Mouse (Mus musculus): ENCODE data around the gene Slc8a2. TPM values are rescaled to one million over a fixed set of nuclear protein-coding genes. Genes with fewer than 3 reads are reported as not detected.
A peak's percentile ranks its signal among the peaks of the same experiment; 100 is the strongest.

The Slc8a2 gene
- polyA plus RNA-seq, 1 experiment from 2014 or later: 0.24 TPM

DNA sequence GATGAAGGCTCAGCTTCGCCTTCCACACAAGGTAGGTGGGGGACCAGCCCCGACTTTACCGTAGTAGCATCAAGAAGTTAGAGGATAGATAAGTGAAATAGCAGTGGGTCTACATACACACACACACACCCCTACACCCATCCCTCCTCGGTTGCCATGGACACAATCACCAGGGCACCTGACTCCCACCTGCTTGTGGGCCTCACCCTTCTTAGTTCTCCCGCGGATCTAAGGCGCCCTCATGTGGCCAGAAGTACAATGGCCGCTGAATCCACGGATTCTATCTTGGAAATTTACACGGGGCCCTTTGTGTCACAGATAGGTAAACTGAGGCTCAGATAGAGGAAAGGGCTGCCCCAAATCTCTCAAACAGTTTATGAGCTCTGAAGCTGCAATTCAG lies 23.9 kb downstream of the Slc8a2 start:
- Histone ChIP-seq H3K9me3 (ENCODE audit: control insufficient read depth, low read length) (no peaks in the 10 kb centered on the region), H3K4me3 (ENCODE audit: low read length) (no peak overlapping the region), H3K4me1 (ENCODE audit: control insufficient read depth, insufficient read depth, low read length) (no peaks in the 10 kb centered on the region), H3K27me3 (ENCODE audit: control insufficient read depth, insufficient read depth, low read length) (peaks cover 5% of the 10 kb centered on the region), H3K27ac (ENCODE audit: low read depth, low read length) (no peak overlapping the region), H3K4me2 (replicated peaks; ENCODE audit: low read depth, low read length) (no peak overlapping the region), H3K9ac (ENCODE audit: low read depth, low read length) (no peak overlapping the region), H3K36me3 (ENCODE audit: control insufficient read depth, insufficient read depth, low read length) (no peaks in the 10 kb centered on the region)
- whole genome bisulfite sequencing: 20% methylated on average over 10 of the region's 10 CpGs
- ATAC-seq (ENCODE audit: low FRiP score, low TSS enrichment): peak; percentile 88; the same call in 1 of the 2 replicates

DNA sequence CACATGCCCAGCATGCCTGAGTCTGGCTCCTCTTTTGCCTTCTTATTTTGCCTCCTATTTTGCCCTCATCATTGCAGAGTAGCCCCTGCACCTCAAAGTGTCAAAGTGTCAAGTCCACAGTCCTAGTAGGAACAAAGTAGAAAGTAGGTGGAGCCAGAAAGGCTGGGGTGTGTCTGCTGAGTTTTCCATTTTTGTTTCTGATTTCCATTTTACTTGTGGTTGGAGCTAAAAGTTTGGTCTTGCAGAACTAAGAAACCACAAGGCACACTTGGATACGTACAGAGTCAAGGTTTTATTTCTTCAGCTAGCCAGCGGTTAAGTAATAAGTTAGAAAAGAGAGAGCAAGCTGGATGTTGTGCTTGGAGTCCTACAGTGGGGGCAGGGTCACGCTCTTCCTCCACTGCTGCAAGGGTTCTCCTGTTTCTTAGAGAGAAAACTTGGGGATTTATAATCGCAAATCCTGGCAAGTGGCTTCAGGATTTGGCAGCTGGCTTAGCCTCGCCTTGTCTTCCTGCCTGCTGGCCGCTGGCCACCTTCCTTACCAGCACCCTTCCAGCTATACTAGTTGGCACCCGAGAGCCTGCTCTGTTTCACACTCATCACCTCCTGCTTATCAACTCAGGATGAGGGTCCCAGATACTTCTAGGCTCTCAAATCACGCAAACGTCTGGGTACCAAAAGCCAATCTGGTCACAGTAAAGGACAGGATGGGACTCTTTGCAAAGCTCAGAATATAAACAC lies 25.7 kb downstream of the Slc8a2 start:
- peaks cover 12% of the 10 kb centered on the region for H3K27me3 ChIP-seq (ENCODE audit: control insufficient read depth, insufficient read depth, low read length)
- no peak overlapping the region for H3K4me2 ChIP-seq (replicated peaks; ENCODE audit: low read depth, low read length)
- no peak overlapping the region for H3K4me3 ChIP-seq (ENCODE audit: low read length)
- no peaks in the 10 kb centered on the region for H3K9me3 ChIP-seq (ENCODE audit: control insufficient read depth, low read length)
- no peaks in the 10 kb centered on the region for H3K36me3 ChIP-seq (ENCODE audit: control insufficient read depth, insufficient read depth, low read length)
- no peak overlapping the region for H3K27ac ChIP-seq (ENCODE audit: low read depth, low read length)
- H3K4me1 ChIP-seq (ENCODE audit: control insufficient read depth, insufficient read depth, low read length): no peaks in the 10 kb centered on the region
- H3K9ac ChIP-seq (ENCODE audit: low read depth, low read length): no peak overlapping the region
- WGBS: 72% methylated on average over 9 of the region's 9 CpGs
- ATAC-seq (ENCODE audit: low FRiP score, low TSS enrichment): no peak

DNA sequence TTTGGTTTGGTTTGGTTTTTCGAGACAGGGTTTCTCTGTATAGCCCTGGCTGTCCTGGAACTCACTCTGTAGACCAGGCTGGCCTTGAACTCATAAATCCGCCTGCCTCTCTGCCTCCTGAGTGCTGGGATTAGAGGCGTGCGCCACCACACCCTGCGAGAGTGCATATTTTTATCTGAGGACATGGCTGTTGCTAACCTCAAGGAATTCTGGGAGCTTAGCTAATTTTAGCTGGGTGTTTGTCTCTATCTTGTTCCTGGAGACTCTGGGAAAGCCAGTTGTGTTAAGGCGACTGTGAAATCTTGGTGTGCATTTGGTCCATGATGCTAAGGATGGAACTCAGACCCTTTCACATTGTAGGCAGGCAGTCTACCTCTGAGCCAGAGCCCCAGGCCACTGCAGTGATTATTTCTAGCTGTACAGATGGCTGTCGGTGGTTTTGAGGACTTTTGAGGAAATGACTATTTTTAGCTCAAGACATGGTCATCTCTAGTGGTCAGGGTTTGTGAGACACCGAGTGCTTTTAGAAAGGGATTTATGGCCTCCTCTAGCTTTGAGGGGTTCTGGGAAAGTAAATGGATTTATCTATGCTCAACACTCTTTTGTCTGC lies 26.6 kb downstream of the Slc8a2 start:
- no peaks in the 10 kb centered on the region for H3K36me3 ChIP-seq (ENCODE audit: control insufficient read depth, insufficient read depth, low read length)
- H3K4me1 ChIP-seq (ENCODE audit: control insufficient read depth, insufficient read depth, low read length): no peaks in the 10 kb centered on the region
- no peak overlapping the region for H3K9ac ChIP-seq (ENCODE audit: low read depth, low read length)
- H3K27me3 ChIP-seq (ENCODE audit: control insufficient read depth, insufficient read depth, low read length): peaks cover 12% of the 10 kb centered on the region
- H3K4me2 ChIP-seq (replicated peaks; ENCODE audit: low read depth, low read length): no peak overlapping the region
- H3K4me3 ChIP-seq (ENCODE audit: low read length): no peak overlapping the region
- no peak overlapping the region for H3K27ac ChIP-seq (ENCODE audit: low read depth, low read length)
- 73% methylated on average over 8 of the region's 8 CpGs for WGBS
- H3K9me3 ChIP-seq (ENCODE audit: control insufficient read depth, low read length): no peaks in the 10 kb centered on the region
- ATAC-seq (ENCODE audit: low FRiP score, low TSS enrichment): no peak

DNA sequence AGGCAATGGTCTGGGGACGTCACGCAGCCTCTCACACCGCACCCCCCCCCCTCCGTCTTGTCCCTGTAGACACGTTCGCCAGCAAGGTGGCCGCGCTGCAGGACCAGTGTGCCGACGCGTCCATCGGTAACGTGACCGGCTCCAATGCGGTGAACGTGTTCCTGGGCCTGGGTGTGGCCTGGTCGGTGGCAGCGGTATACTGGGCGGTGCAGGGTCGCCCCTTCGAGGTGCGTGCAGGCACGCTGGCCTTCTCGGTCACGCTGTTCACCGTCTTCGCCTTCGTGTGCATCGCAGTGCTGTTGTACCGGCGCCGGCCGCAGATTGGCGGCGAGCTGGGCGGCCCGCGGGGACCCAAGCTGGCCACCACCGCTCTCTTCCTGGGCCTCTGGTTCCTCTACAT lies 29.1 kb downstream of the Slc8a2 start:
- Histone ChIP-seq H3K9me3 (ENCODE audit: control insufficient read depth, low read length) (no peaks in the 10 kb centered on the region), H3K27me3 (ENCODE audit: control insufficient read depth, insufficient read depth, low read length) (peaks cover 12% of the 10 kb centered on the region), H3K36me3 (ENCODE audit: control insufficient read depth, insufficient read depth, low read length) (no peaks in the 10 kb centered on the region), H3K4me1 (ENCODE audit: control insufficient read depth, insufficient read depth, low read length) (no peaks in the 10 kb centered on the region), H3K27ac (ENCODE audit: low read depth, low read length) (no peak overlapping the region), H3K9ac (ENCODE audit: low read depth, low read length) (no peak overlapping the region), H3K4me3 (ENCODE audit: low read length) (0 out of 2 replicates have a peak overlapping the region, but pooled peaks have one; percentile 12), H3K4me2 (replicated peaks; ENCODE audit: low read depth, low read length) (peak overlapping the region; percentile 16)
- peak; percentile 53; the same call in 1 of the 2 replicates for ATAC-seq (ENCODE audit: low FRiP score, low TSS enrichment)
- WGBS: 19% methylated on average over 39 of the region's 39 CpGs

DNA sequence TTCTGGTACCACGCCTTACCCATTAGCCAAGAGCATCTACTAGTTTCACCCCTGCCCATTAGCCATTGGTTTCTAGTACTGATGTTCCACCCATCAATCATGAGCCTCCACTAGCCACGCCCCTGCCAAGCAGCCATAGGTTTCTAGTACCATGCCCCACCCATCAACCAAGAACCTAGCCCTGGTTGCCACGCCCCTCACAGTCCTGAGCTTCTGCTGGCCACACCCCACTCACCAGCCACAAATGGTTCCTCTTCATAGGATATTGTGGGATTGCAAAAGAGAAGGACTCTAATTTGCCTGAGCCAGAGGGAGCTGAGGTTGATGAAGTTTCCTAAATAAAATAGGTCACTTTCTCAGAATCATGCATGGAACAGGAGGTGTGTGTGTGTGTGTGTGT lies 31.1 kb downstream of the Slc8a2 start:
- no peaks in the 10 kb centered on the region for H3K9me3 ChIP-seq (ENCODE audit: control insufficient read depth, low read length)
- no peaks in the 10 kb centered on the region for H3K36me3 ChIP-seq (ENCODE audit: control insufficient read depth, insufficient read depth, low read length)
- H3K9ac ChIP-seq (ENCODE audit: low read depth, low read length): no peak overlapping the region
- H3K4me2 ChIP-seq (replicated peaks; ENCODE audit: low read depth, low read length): no peak overlapping the region
- H3K27me3 ChIP-seq (ENCODE audit: control insufficient read depth, insufficient read depth, low read length): peaks cover 12% of the 10 kb centered on the region
- H3K4me3 ChIP-seq (ENCODE audit: low read length): no peak overlapping the region
- H3K4me1 ChIP-seq (ENCODE audit: control insufficient read depth, insufficient read depth, low read length): no peaks in the 10 kb centered on the region
- WGBS: 58% methylated on average over 3 of the region's 3 CpGs
- ATAC-seq (ENCODE audit: low FRiP score, low TSS enrichment): no peak
- no peak overlapping the region for H3K27ac ChIP-seq (ENCODE audit: low read depth, low read length)

DNA sequence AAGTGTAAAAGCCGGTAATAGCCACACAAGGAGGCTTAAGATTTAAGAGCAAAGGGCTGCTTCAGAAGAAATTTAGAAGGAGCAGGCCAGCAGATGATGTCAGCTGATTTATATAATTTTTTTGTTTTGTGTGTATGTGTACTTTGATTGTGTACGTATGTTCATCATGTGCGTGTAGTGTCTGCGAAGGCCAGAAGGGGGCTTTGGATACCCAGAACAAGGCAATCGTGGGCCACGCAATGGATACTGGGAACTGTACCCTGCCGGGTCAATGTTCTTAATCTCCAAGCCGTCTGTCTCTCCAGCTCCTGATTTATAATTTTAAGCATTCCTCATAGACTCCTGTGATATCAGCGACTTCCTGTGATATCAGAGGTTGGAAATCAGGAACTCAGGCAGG lies 31.7 kb downstream of the Slc8a2 start:
- H3K36me3 ChIP-seq (ENCODE audit: control insufficient read depth, insufficient read depth, low read length): no peaks in the 10 kb centered on the region

DNA sequence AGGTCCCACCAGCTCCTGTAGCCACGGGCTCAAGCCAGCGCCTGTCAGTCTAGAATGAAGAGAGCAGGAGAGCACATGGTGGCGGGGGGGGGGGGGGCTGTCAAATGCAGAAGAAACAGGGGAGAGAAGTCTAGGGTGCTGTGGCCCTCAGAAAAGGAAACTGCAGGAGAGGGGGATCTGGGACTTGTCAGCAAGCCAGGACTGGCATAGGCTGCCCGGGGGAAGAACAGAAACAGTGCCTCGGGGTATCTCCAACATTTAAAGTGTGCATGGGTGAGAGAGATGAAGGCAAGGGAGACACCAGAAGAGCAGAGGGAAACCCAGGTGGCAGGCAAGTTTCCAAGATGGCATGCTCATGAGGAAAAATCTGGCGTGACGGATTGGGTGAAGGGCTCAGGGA lies 32.4 kb downstream of the Slc8a2 start:
- H3K27me3 ChIP-seq (ENCODE audit: control insufficient read depth, insufficient read depth, low read length): peaks cover 12% of the 10 kb centered on the region
- H3K27ac ChIP-seq (ENCODE audit: low read depth, low read length): no peak overlapping the region
- H3K4me1 ChIP-seq (ENCODE audit: control insufficient read depth, insufficient read depth, low read length): no peaks in the 10 kb centered on the region
- no peaks in the 10 kb centered on the region for H3K9me3 ChIP-seq (ENCODE audit: control insufficient read depth, low read length)
- 89% methylated on average over 7 of the region's 7 CpGs for WGBS
- no peak overlapping the region for H3K9ac ChIP-seq (ENCODE audit: low read depth, low read length)
- no peak for ATAC-seq (ENCODE audit: low FRiP score, low TSS enrichment)
- H3K36me3 ChIP-seq (ENCODE audit: control insufficient read depth, insufficient read depth, low read length): no peaks in the 10 kb centered on the region
- no peak overlapping the region for H3K4me2 ChIP-seq (replicated peaks; ENCODE audit: low read depth, low read length)
- no peak overlapping the region for H3K4me3 ChIP-seq (ENCODE audit: low read length)

More for the DNA sequence above, 31.7 kb downstream of the Slc8a2 start:
- H3K27ac ChIP-seq (ENCODE audit: low read depth, low read length): no peak overlapping the region
- H3K9ac ChIP-seq (ENCODE audit: low read depth, low read length): no peak overlapping the region
- no peak overlapping the region for H3K4me2 ChIP-seq (replicated peaks; ENCODE audit: low read depth, low read length)
- no peak for ATAC-seq (ENCODE audit: low FRiP score, low TSS enrichment)
- WGBS: 88% methylated on average over 9 of the region's 9 CpGs
- peaks cover 12% of the 10 kb centered on the region for H3K27me3 ChIP-seq (ENCODE audit: control insufficient read depth, insufficient read depth, low read length)
- H3K4me3 ChIP-seq (ENCODE audit: low read length): no peak overlapping the region
- no peaks in the 10 kb centered on the region for H3K4me1 ChIP-seq (ENCODE audit: control insufficient read depth, insufficient read depth, low read length)
- H3K9me3 ChIP-seq (ENCODE audit: control insufficient read depth, low read length): no peaks in the 10 kb centered on the region

DNA sequence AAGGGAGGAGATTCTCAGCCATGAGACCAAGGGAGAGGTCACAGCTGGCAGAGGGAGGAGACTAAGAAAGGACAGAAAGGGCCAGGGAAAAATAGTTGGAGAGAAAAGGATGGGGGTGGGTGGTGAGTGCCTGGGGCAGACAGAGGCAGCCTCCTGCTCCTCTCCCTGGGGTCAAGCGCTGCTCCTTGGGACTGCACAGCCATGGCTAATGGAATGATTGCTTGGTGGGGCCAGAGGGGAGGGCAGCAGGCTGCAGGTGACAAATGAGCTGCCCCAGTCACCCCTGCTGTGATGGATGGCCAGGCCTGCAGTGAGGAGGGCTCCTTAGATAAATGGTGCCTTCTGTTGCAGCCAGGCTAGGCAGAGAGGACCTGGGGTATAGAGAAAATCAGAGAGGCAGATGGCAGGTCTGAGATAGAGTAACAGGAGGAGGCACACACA lies 42.5 kb downstream of the Slc8a2 start:
- 13% methylated on average over 1 of the region's 1 CpGs for WGBS
- peak; percentile 73 for ATAC-seq (ENCODE audit: low FRiP score, low TSS enrichment)
- H3K4me1 ChIP-seq (ENCODE audit: control insufficient read depth, insufficient read depth, low read length): peaks cover 20% of the 10 kb centered on the region
- no peaks in the 10 kb centered on the region for H3K27me3 ChIP-seq (ENCODE audit: control insufficient read depth, insufficient read depth, low read length)
- no peak overlapping the region for H3K4me3 ChIP-seq (ENCODE audit: low read length)
- H3K27ac ChIP-seq (ENCODE audit: low read depth, low read length): no peak overlapping the region; the same call in 1 of the 2 replicates
- H3K9ac ChIP-seq (ENCODE audit: low read depth, low read length): no peak overlapping the region
- H3K9me3 ChIP-seq (ENCODE audit: control insufficient read depth, low read length): peaks cover 5% of the 10 kb centered on the region; the same call in 1 of the 2 replicates
- no peak overlapping the region for H3K4me2 ChIP-seq (replicated peaks; ENCODE audit: low read depth, low read length)
- no peaks in the 10 kb centered on the region for H3K36me3 ChIP-seq (ENCODE audit: control insufficient read depth, insufficient read depth, low read length)

DNA sequence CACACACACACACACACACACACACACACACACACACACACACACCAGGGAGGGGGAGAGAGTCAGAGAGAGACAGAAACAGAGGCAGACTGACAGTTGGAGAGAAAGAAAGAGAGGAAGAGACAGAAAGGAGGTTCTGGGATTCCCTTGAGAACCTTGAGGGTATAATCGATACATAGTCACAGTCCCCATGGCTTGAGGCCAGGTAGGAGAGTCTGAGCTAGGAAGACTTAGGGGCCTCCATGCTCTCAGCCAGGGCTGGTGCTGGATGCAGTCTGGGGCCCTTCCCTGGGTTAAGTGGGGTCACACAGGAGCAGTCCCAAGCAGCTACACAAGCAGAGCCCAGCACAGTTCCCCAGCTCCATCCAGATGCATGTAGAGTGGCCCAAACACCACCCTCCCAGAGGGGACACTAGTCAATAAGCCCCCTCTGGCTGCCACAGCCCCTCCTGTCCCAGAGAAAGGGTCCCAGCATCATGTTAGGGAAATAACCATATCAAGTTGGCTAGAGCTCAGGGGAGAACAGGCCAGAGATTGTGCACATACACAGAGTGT lies 43.0 kb downstream of the Slc8a2 start:
- no peak overlapping the region for H3K9ac ChIP-seq (ENCODE audit: low read depth, low read length)
- H3K27me3 ChIP-seq (ENCODE audit: control insufficient read depth, insufficient read depth, low read length): no peaks in the 10 kb centered on the region
- H3K4me3 ChIP-seq (ENCODE audit: low read length): no peak overlapping the region
- H3K9me3 ChIP-seq (ENCODE audit: control insufficient read depth, low read length): peaks cover 4% of the 10 kb centered on the region; the same call in 1 of the 2 replicates
- 27% methylated on average over 1 of the region's 1 CpGs for WGBS
- no peaks in the 10 kb centered on the region for H3K36me3 ChIP-seq (ENCODE audit: control insufficient read depth, insufficient read depth, low read length)
- H3K4me1 ChIP-seq (ENCODE audit: control insufficient read depth, insufficient read depth, low read length): peaks cover 20% of the 10 kb centered on the region
- ATAC-seq (ENCODE audit: low FRiP score, low TSS enrichment): peak; percentile 15
- H3K4me2 ChIP-seq (replicated peaks; ENCODE audit: low read depth, low read length): no peak overlapping the region; the same call in 1 of the 2 replicates
- H3K27ac ChIP-seq (ENCODE audit: low read depth, low read length): no peak overlapping the region
